23 mouse cellular contexts compared by ENCODE assay signal in the genomic region with DNA sequence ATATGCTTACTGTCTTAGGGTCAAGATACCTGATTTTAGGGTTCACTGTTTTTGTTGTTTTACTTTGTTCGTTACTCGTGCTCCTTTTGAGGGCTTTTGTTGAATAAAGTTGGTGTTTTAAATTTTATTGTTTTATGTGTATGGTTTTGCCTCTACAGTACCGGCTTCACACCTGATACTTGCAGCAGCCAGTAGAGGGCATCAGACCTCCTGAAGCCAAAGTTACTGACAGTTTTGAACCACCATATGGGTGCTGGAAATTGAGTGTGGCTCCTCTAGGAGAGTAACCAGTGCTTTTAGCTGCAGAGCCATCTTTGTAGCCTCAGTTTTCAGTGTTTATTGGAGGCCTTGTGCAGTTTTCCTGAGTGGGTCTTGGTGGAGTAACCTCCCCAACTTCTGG. TPM values are rescaled to one million over a fixed set of nuclear protein-coding genes. Genes with fewer than 3 reads are reported as not detected.
DNase-seq lines count a peak whose midpoint lies in the region; ATAC-seq and TF ChIP-seq lines count a peak whose summit lies in the region.
"Had no signal": no experiment of that assay in that cellular context is flagged by ENCODE, and none has a peak within 500 bp of the region (broad histone marks: within the 10 kb centered on the region; RNA-seq: fewer than 3 reads in every experiment).

No protein-coding gene starts in this region.

- no peaks in the 10 kb centered on the region for H3K9me3 ChIP-seq in lung, embryonic 14.5 days (ENCODE audit: low read depth, low read length)
- H3K9me3 ChIP-seq in E14TG2a.4 (ENCODE audit: low read length), result peaks cover 3% of the 10 kb centered on the region; the same call in 1 of the 2 replicates
- H3K9me3 ChIP-seq: heart, embryonic 15.5 days; hindbrain, embryonic 13.5 days had no signal

- 83% methylated on average over 3 of the region's 3 CpGs for WGBS in heart, adult 2 months
- WGBS in lung, embryonic 14.5 days, result 76% methylated on average over 3 of the region's 3 CpGs

- no peaks in the 10 kb centered on the region for H3K36me3 ChIP-seq in heart, adult 2 months (ENCODE audit: control insufficient read depth, insufficient read depth, low read length)
- H3K36me3 ChIP-seq in lung, embryonic 14.5 days (ENCODE audit: insufficient read depth), result no peaks in the 10 kb centered on the region
- peaks cover 48% of the 10 kb centered on the region for H3K36me3 ChIP-seq in E14TG2a.4 (ENCODE audit: insufficient read depth, low read length)
- H3K36me3 ChIP-seq: heart, embryonic 15.5 days; hindbrain, embryonic 13.5 days had no signal

- TF ChIP-seq CTCF in heart, adult 2 months (IDR thresholded peaks at IDR 0.05), result peak; percentile 44
- peak; percentile 28 for TF ChIP-seq CTCF in lung, embryonic 14.5 days (IDR thresholded peaks at IDR 0.05; ENCODE audit: low read depth)
- peak; percentile 73 for TF ChIP-seq CTCF in E14TG2a.4 (conservative IDR thresholded peaks at IDR 0.05; ENCODE audit: low read length)

- TF ChIP-seq EP300 in heart, adult 2 months (IDR thresholded peaks at IDR 0.05; ENCODE audit: insufficient read depth, low read depth, low read length), result no peak

- H3K79me2 ChIP-seq in heart, adult 2 months (replicated peaks; ENCODE audit: control insufficient read depth, insufficient read depth, low read length), result no peaks in the 10 kb centered on the region

- no peaks in the 10 kb centered on the region for H3K4me1 ChIP-seq in heart, adult 2 months (ENCODE audit: control insufficient read depth, insufficient read depth, low read length)
- H3K4me1 ChIP-seq in lung, embryonic 14.5 days (ENCODE audit: insufficient read depth), result no peaks in the 10 kb centered on the region
- peaks cover 22% of the 10 kb centered on the region for H3K4me1 ChIP-seq in E14TG2a.4 (replicated peaks; ENCODE audit: low read depth, low read length)
- H3K4me1 ChIP-seq: heart, embryonic 15.5 days; hindbrain, embryonic 13.5 days had no signal

- no peak overlapping the region for H3K27ac ChIP-seq in heart, adult 2 months
- no peak overlapping the region for H3K27ac ChIP-seq in lung, embryonic 14.5 days (ENCODE audit: low read depth)
- H3K27ac ChIP-seq: heart, embryonic 15.5 days; hindbrain, embryonic 13.5 days had no signal

- H3K27me3 ChIP-seq in heart, adult 2 months (ENCODE audit: control insufficient read depth, insufficient read depth, low read length), result no peaks in the 10 kb centered on the region
- H3K27me3 ChIP-seq in lung, embryonic 14.5 days (ENCODE audit: insufficient read depth, low read length), result no peaks in the 10 kb centered on the region
- H3K27me3 ChIP-seq in E14TG2a.4 (ENCODE audit: insufficient read depth, low read length), result peaks cover 32% of the 10 kb centered on the region
- H3K27me3 ChIP-seq: heart, embryonic 15.5 days; hindbrain, embryonic 13.5 days had no signal

- H3K4me2 ChIP-seq in lung, embryonic 14.5 days, result no peak overlapping the region
- H3K4me2 ChIP-seq: heart, embryonic 15.5 days; hindbrain, embryonic 13.5 days; midbrain, embryonic 11.5 days had no signal

- H3K9ac ChIP-seq in heart, adult 2 months (ENCODE audit: low read depth, low read length), result no peak overlapping the region
- no peak overlapping the region for H3K9ac ChIP-seq in lung, embryonic 14.5 days
- H3K9ac ChIP-seq: heart, embryonic 15.5 days; hindbrain, embryonic 13.5 days had no signal

- intact Hi-C loops in heart, adult 2 months (cut with DNase I), result no loop called here
- intact Hi-C loops in heart, postnatal 10 days (cut with DNase I), result no loop called here

- no peak for TF ChIP-seq POLR2A in heart, adult 2 months (IDR thresholded peaks at IDR 0.05; ENCODE audit: insufficient read depth, low read depth, low read length)

- H3K4me3 ChIP-seq in heart, adult 2 months, result no peak overlapping the region
- H3K4me3 ChIP-seq in lung, embryonic 14.5 days (ENCODE audit: low read depth, low read length), result no peak overlapping the region
- H3K4me3 ChIP-seq in E14TG2a.4 (replicated peaks; ENCODE audit: low read length), result peak overlapping the region; percentile 78
- H3K4me3 ChIP-seq: heart, embryonic 15.5 days; hindbrain, embryonic 13.5 days; myocyte had no signal

- no peak for ATAC-seq in lung, embryonic 14.5 days (ENCODE audit: insufficient read depth)

- no peak for DNase-seq in heart, adult 2 months
- DNase-seq in heart, postnatal 10 days, result no peak
- DNase-seq in lung, embryonic 14.5 days, result no peak
- DNase-seq in lung, adult 18-20 months, result no peak
- peak; percentile 36 for DNase-seq in induced T-regulatory cell, adult 2 months (ENCODE audit: low read depth)
- DNase-seq in gastrocnemius, adult 8-10 months (ENCODE audit: low spot score in 2 of 2), result no peak
- no peak for DNase-seq in right cerebral cortex, postnatal 25 days
- DNase-seq: adrenal gland, postnatal 36 days; cerebellum, postnatal 25 days; right cerebral cortex, postnatal 14 days had no signal

RNA-seq across cellular contexts. Expression of a gene that starts 2.2 kb away (rescaled TPM):
- total RNA-seq in heart, adult 2 months (2021), result not detected
- not detected in 2 replicates for polyA plus RNA-seq in heart, adult 2 months (2012; rRNA removed)
- not detected for total RNA-seq in heart, postnatal 10 days (2021)
- polyA plus RNA-seq in lung, embryonic 14.5 days (2014; fragmentation: Nextera tagmentation; extraction: Ambion mirVana), result 0.11 TPM in 1 of 2 replicates, not detected in the other
- total RNA-seq in gastrocnemius, adult 8-10 months (2022), result not detected
- total RNA-seq: adrenal gland, postnatal 36 days; layer of hippocampus, postnatal 14 days had no signal
- polyA plus RNA-seq: embryonic facial prominence, embryonic 11.5 days; heart, embryonic 15.5 days; hindbrain, embryonic 13.5 days; lung, embryonic 16.5 days; midbrain, embryonic 11.5 days; myocyte; stomach, embryonic 14.5 days had no signal

RNA-seq across cellular contexts. Expression of a gene that starts 11.9 kb away (rescaled TPM):
- under 1 TPM; 0.20 to 0.37 TPM for total RNA-seq in heart, adult 2 months (2021)
- polyA plus RNA-seq in heart, adult 2 months (2012; rRNA removed), result 1.9 and 3.2 TPM in 2 replicates
- total RNA-seq in heart, postnatal 10 days (2021), result under 1 TPM; 0.24 to 0.35 TPM
- polyA plus RNA-seq in lung, embryonic 14.5 days (2014; fragmentation: Nextera tagmentation; extraction: Ambion mirVana), result not detected in 2 replicates
- total RNA-seq in gastrocnemius, adult 8-10 months (2022), result 1 to 10 TPM; 1.1 to 1.5 (median 1.3) TPM
- total RNA-seq: adrenal gland, postnatal 36 days had no signal
- polyA plus RNA-seq: C2C12; embryonic facial prominence, embryonic 11.5 days; heart, embryonic 15.5 days; limb, embryonic 11.5 days; lung, embryonic 16.5 days; midbrain, embryonic 11.5 days; stomach, embryonic 14.5 days had no signal

RNA-seq across cellular contexts. Expression of a gene that starts 29.7 kb away (rescaled TPM):
- total RNA-seq in heart, adult 2 months (2021), result not detected
- not detected in 2 replicates for polyA plus RNA-seq in heart, adult 2 months (2012; rRNA removed)
- not detected for total RNA-seq in heart, postnatal 10 days (2021)
- polyA plus RNA-seq in lung, embryonic 14.5 days (2014; fragmentation: Nextera tagmentation; extraction: Ambion mirVana), result not detected in 2 replicates
- total RNA-seq in gastrocnemius, adult 8-10 months (2022), result not detected
- total RNA-seq: adrenal gland, postnatal 36 days; layer of hippocampus, postnatal 14 days had no signal
- polyA plus RNA-seq: embryonic facial prominence, embryonic 11.5 days; frontal cortex, adult 2 months; heart, embryonic 15.5 days; hindbrain, embryonic 13.5 days; kidney, embryonic 16.5 days; limb, embryonic 11.5 days; lung, embryonic 16.5 days; midbrain, embryonic 11.5 days; stomach, embryonic 14.5 days had no signal

RNA-seq across cellular contexts. Expression of a gene that starts 56.0 kb away (rescaled TPM):
- 1 to 10 TPM; 6.7 to 7.6 TPM for total RNA-seq in heart, adult 2 months (2021)
- polyA plus RNA-seq in heart, adult 2 months (2012; rRNA removed), result 10.1 and 15.6 TPM in 2 replicates
- 10 to 100 TPM; 12.7 to 15.1 TPM for total RNA-seq in heart, postnatal 10 days (2021)
- polyA plus RNA-seq in lung, embryonic 14.5 days (2014; fragmentation: Nextera tagmentation; extraction: Ambion mirVana), result 7.4 and 9.4 TPM in 2 replicates
- total RNA-seq in gastrocnemius, adult 8-10 months (2022), result 1 to 10 TPM; 7.2 to 9.4 (median 8.7) TPM

RNA-seq across cellular contexts. Expression of a gene that starts 56.3 kb away (rescaled TPM):
- 10 to 100 TPM; 15.8 to 19.8 TPM for total RNA-seq in heart, adult 2 months (2021)
- 12.5 and 15.8 TPM in 2 replicates for polyA plus RNA-seq in heart, adult 2 months (2012; rRNA removed)
- total RNA-seq in heart, postnatal 10 days (2021), result 10 to 100 TPM; 18.3 to 19.4 TPM
- 25.1 and 26.2 TPM in 2 replicates for polyA plus RNA-seq in lung, embryonic 14.5 days (2014; fragmentation: Nextera tagmentation; extraction: Ambion mirVana)
- total RNA-seq in gastrocnemius, adult 8-10 months (2022), result 10 to 100 TPM; 10.2 to 13.4 (median 10.9) TPM
